Mouse (Mus musculus) forebrain, postnatal 0 days (tissue): Measurements from ENCODE around the gene Atp1b1. TPM values are rescaled to one million over a fixed set of nuclear protein-coding genes. Genes with fewer than 3 reads are reported as not detected.

ENCODE experiments used
- ATAC-seq: fragments of 200-750 bp; cut with Nextera tagmentation; 2 replicates; pipeline ENCODE4 v1.8.0; 2017; ENCODE audit warnings: mild to moderate bottlenecking, moderate library complexity
- DNase-seq: peaks from one replicate; pipeline ENCODE4 v3.0.0-alpha.2; 2015
- H3K27ac ChIP-seq: fragments of 300-500 bp; sonication (generic); 2 replicates; pipeline ENCODE4 v1.5.1; 2014; ENCODE audit warnings: low read depth, mild to moderate bottlenecking, antibody characterized with exemption, low read length, moderate library complexity, mixed read lengths
- H3K27me3 ChIP-seq: fragments of 300-500 bp; sonication (generic); 2 replicates; pipeline ENCODE4 v1.6.1; 2014; ENCODE audit warnings: mild to moderate bottlenecking, low read length, mixed read lengths; ENCODE audit not compliant: insufficient read depth
- H3K36me3 ChIP-seq: fragments of 300-500 bp; sonication (generic); 2 replicates; pipeline ENCODE4 v1.6.1; 2014; ENCODE audit warnings: mild to moderate bottlenecking, moderate library complexity; ENCODE audit not compliant: insufficient read depth
- H3K4me1 ChIP-seq: fragments of 300-500 bp; sonication (generic); 2 replicates; pipeline ENCODE4 v1.6.1; 2014; ENCODE audit warnings: antibody characterized with exemption; ENCODE audit not compliant: insufficient read depth
- H3K4me2 ChIP-seq: fragments of 300-500 bp; sonication (generic); 2 replicates; pipeline ENCODE4 v1.6.1; 2014; ENCODE audit warnings: low read depth, mild to moderate bottlenecking, moderate library complexity
- H3K4me3 ChIP-seq: fragments of 300-500 bp; sonication (generic); 2 replicates; pipeline ENCODE4 v1.5.1; 2014; ENCODE audit warnings: low read depth, low read length, mixed read lengths
- H3K9ac ChIP-seq: fragments of 300-500 bp; sonication (generic); 2 replicates; pipeline ENCODE4 v1.6.1; 2014; ENCODE audit warnings: mild to moderate bottlenecking
- H3K9me3 ChIP-seq: fragments of 300-500 bp; sonication (generic); 2 replicates; pipeline ENCODE4 v1.6.1; 2016; ENCODE audit warnings: low read length
- CTCF ChIP-seq: sonication (generic); IDR thresholded peaks from 2 replicates; pipeline ENCODE4 v1.5.1; 2016; ENCODE audit warnings: antibody characterized with exemption, control low read depth, low read depth
- WGBS: fragments of 180-500 bp; shearing (Covaris S2); extraction: QIAGEN DNeasy Blood & Tissue Kit; methylation state at CpG from one replicate; pipeline ENCODE4 v1.1.7; 2014; 5-methylcytosine and 5-hydroxymethylcytosine counted together
- polyA plus RNA-seq: library from polyadenylated mRNA; unstranded; fragments of >200 nt; fragmentation: Nextera tagmentation; extraction: Ambion mirVana; gene quantifications from 2 replicates; pipeline ENCODE4 v1.2.1, GENCODE M21; 2015
- total RNA-seq: library from RNA; depleted of rRNA; stranded (reverse); fragments of >200 nt; gene quantifications from 2 replicates; pipeline ENCODE4 v1.2.3, GENCODE M21; 2014; rRNA removed

Atp1b1 gene
- total and polyA plus RNA-seq, 2 experiments from 2014 or later, result 226 to 432 TPM

GRCm38 (mm10) chr1:164395131-164395780 lies 62.9 kb downstream of the Atp1b1 start:
- 12% methylated on average over 6 of the region's 6 CpGs for WGBS
- Histone ChIP-seq H3K36me3 (no peaks in the 10 kb centered on the region), H3K4me3 (no peak overlapping the region), H3K4me1 (peaks cover 15% of the 10 kb centered on the region), H3K27ac (peak overlapping the region; percentile 80), H3K27me3 (no peaks in the 10 kb centered on the region), H3K9me3 (no peaks in the 10 kb centered on the region), H3K9ac (0 out of 2 replicates have a peak overlapping the region, but pooled peaks have one; percentile 40), H3K4me2 (peak overlapping the region; percentile 11; the same call in 1 of the 2 replicates)
- DNase-seq (peak; percentile 69), ATAC-seq (peak; percentile 95)
- TF ChIP-seq CTCF, result no peak

GRCm38 (mm10) chr1:164392176-164392575 lies 66.0 kb downstream of the Atp1b1 start:
- DNase-seq (no peak), ATAC-seq (no peak)
- Histone ChIP-seq H3K9ac (no peak overlapping the region), H3K27me3 (no peaks in the 10 kb centered on the region), H3K4me2 (no peak overlapping the region), H3K4me1 (peaks cover 15% of the 10 kb centered on the region), H3K9me3 (no peaks in the 10 kb centered on the region), H3K36me3 (no peaks in the 10 kb centered on the region; the same call in 1 of the 2 replicates), H3K27ac (no peak overlapping the region), H3K4me3 (no peak overlapping the region)
- WGBS, result 36% methylated on average over 3 of the region's 3 CpGs
- TF ChIP-seq CTCF, result no peak

- H3K9me3 ChIP-seq, result no peaks in the 10 kb centered on the region
- no peak for TF ChIP-seq CTCF
- no peaks in the 10 kb centered on the region for H3K27me3 ChIP-seq
- no peak overlapping the region for H3K9ac ChIP-seq
- no peak overlapping the region for H3K4me3 ChIP-seq
- 89% methylated on average over 4 of the region's 4 CpGs for WGBS
- H3K4me2 ChIP-seq, result no peak overlapping the region
- DNase-seq (no peak), ATAC-seq (no peak)
- H3K27ac ChIP-seq, result no peak overlapping the region
- no peaks in the 10 kb centered on the region; the same call in 1 of the 2 replicates for H3K36me3 ChIP-seq
- H3K4me1 ChIP-seq, result peaks cover under 1% of the 10 kb centered on the region
Observed at GRCm38 (mm10) chr1:164389743-164390142, 68.4 kb downstream of the Atp1b1 start.

Other genes with a start within 250 kb of the Atp1b1 start
- gene Slc19a2, start 209.3 kb downstream of the Atp1b1 start, total RNA-seq, result 11.3 and 16.6 TPM in 2 replicates
- gene Slc19a2, start 209.3 kb downstream of the Atp1b1 start, polyA plus RNA-seq, result 6.6 and 7.5 TPM in 2 replicates
- gene Ccdc181, start 182.8 kb downstream of the Atp1b1 start, total RNA-seq, result 20.1 and 21.2 TPM in 2 replicates
- gene Ccdc181, start 182.8 kb downstream of the Atp1b1 start, polyA plus RNA-seq, result 24.2 and 28.1 TPM in 2 replicates
- gene Nme7, start 154.2 kb downstream of the Atp1b1 start, total RNA-seq, result 37.7 and 37.9 TPM in 2 replicates
- gene Nme7, start 154.2 kb downstream of the Atp1b1 start, polyA plus RNA-seq, result 32.1 and 33.2 TPM in 2 replicates
- 17.5 and 21.5 TPM in 2 replicates for gene Blzf1, start 150.9 kb downstream of the Atp1b1 start, total RNA-seq
- gene Blzf1, start 150.9 kb downstream of the Atp1b1 start, polyA plus RNA-seq, result 16.1 and 22.3 TPM in 2 replicates